Mouse (Mus musculus) hindbrain, embryonic 11.5 days (tissue): ENCODE measurements around the gene Lpar6. TPM values are rescaled to one million over a fixed set of nuclear protein-coding genes. Genes with fewer than 3 reads are reported as not detected.

Experiments
- ATAC-seq: fragments of 200-750 bp; cut with Nextera tagmentation; 2 replicates; pipeline ENCODE4 v1.8.0; 2017; ENCODE audit warnings: mild to moderate bottlenecking, moderate TSS enrichment, moderate library complexity; ENCODE audit not compliant: low FRiP score
- DNase-seq: peaks from one replicate; pipeline ENCODE4 v3.0.0-alpha.2; 2015; ENCODE audit warnings: low spot score
- H3K27ac ChIP-seq: fragments of 300-500 bp; sonication (generic); 2 replicates; pipeline ENCODE4 v1.5.1; 2014; ENCODE audit warnings: mild to moderate bottlenecking, low read depth, low read length
- H3K27me3 ChIP-seq: fragments of 300-500 bp; sonication (generic); 2 replicates; pipeline ENCODE4 v1.6.1; 2014; ENCODE audit warnings: mild to moderate bottlenecking, low read length, moderate library complexity, mixed read lengths; ENCODE audit not compliant: control insufficient read depth, insufficient read depth
- H3K36me3 ChIP-seq: fragments of 300-500 bp; sonication (generic); 2 replicates; pipeline ENCODE4 v1.6.1; 2014; ENCODE audit warnings: mild to moderate bottlenecking, low read length, moderate library complexity, mixed read lengths; ENCODE audit not compliant: control insufficient read depth, insufficient read depth
- H3K4me1 ChIP-seq: fragments of 300-500 bp; sonication (generic); replicated peaks from 2 replicates; pipeline ENCODE4 v1.6.1; 2014; ENCODE audit warnings: low read length, mixed read lengths; ENCODE audit not compliant: control insufficient read depth, insufficient read depth
- H3K4me2 ChIP-seq: fragments of 300-500 bp; sonication (generic); replicated peaks from 2 replicates; pipeline ENCODE4 v1.6.1; 2014; ENCODE audit warnings: mild to moderate bottlenecking, low read depth, low read length
- H3K4me3 ChIP-seq: fragments of 300-500 bp; sonication (generic); 2 replicates; pipeline ENCODE4 v1.5.1; 2014; ENCODE audit warnings: low read depth, low read length
- H3K9ac ChIP-seq: fragments of 300-500 bp; sonication (generic); 2 replicates; pipeline ENCODE4 v1.6.1; 2014; ENCODE audit warnings: low read depth, low read length
- H3K9me3 ChIP-seq: fragments of 300-500 bp; sonication (generic); 2 replicates; pipeline ENCODE4 v1.6.1; 2016; ENCODE audit warnings: low read length; ENCODE audit not compliant: control insufficient read depth
- WGBS: fragments of 180-500 bp; shearing (Covaris S2); extraction: QIAGEN DNeasy Blood & Tissue Kit; methylation state at CpG from one replicate; pipeline ENCODE4 v1.1.7; 2014; 5-methylcytosine and 5-hydroxymethylcytosine counted together
- polyA plus RNA-seq: library from polyadenylated mRNA; unstranded; fragments of >200 nt; fragmentation: Nextera tagmentation; extraction: Ambion mirVana; gene quantifications from 2 replicates; pipeline ENCODE4 v1.2.1, GENCODE M21; 2014

The Lpar6 gene
- polyA plus RNA-seq, 1 experiment from 2014 or later, result 19.3 TPM

- DNase-seq (no peak), ATAC-seq (no peak)
- H3K27ac ChIP-seq, result no peak overlapping the region
- H3K4me3 ChIP-seq, result no peak overlapping the region
- WGBS, result 93% methylated on average over 2 of the region's 2 CpGs
- no peak overlapping the region for H3K9ac ChIP-seq
- H3K4me1 ChIP-seq, result no peaks in the 10 kb centered on the region
- H3K36me3 ChIP-seq, result no peaks in the 10 kb centered on the region
- no peaks in the 10 kb centered on the region for H3K9me3 ChIP-seq
- no peaks in the 10 kb centered on the region for H3K27me3 ChIP-seq
- no peak overlapping the region for H3K4me2 ChIP-seq
These were observed 12.4 kb downstream of the Lpar6 start for GRCm38 (mm10) chr14:73250056-73250455.

DNA sequence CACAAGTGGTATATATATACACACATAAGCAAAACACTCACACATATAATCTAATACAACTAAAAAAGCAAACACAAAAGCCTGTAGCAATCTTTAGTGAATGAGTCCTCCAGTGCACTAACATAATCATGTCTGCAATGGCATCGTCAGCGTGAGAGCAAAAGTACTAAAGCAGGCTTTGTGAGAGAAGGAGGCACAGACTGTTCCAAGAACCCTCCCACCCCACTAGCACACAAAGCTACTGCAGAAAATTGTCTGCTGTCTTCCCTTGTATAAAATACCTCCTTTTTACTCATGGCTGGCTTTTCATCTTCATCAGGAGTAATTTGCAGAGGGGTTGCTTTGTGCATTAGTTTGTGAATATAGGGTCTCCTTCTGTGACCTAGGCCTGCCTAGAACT, 14.6 kb downstream of the Lpar6 start:
- DNase-seq, result no peak
- ATAC-seq, result no peak
- H3K27me3 ChIP-seq, result no peaks in the 10 kb centered on the region
- no peaks in the 10 kb centered on the region for H3K4me1 ChIP-seq
- H3K36me3 ChIP-seq, result no peaks in the 10 kb centered on the region
- WGBS, result 49% methylated on average over 2 of the region's 2 CpGs
- no peaks in the 10 kb centered on the region for H3K9me3 ChIP-seq
- no peak overlapping the region for H3K4me3 ChIP-seq
- H3K4me2 ChIP-seq, result no peak overlapping the region
- no peak overlapping the region for H3K27ac ChIP-seq
- H3K9ac ChIP-seq, result no peak overlapping the region

GRCm38 (mm10) chr14:73253453-73254251, 16.0 kb downstream of the Lpar6 start:
- Histone ChIP-seq H3K4me2 (no peak overlapping the region), H3K9me3 (no peaks in the 10 kb centered on the region), H3K36me3 (no peaks in the 10 kb centered on the region), H3K27ac (no peak overlapping the region), H3K4me1 (no peaks in the 10 kb centered on the region), H3K27me3 (no peaks in the 10 kb centered on the region), H3K9ac (no peak overlapping the region), H3K4me3 (no peak overlapping the region)
- ATAC-seq, result no peak
- DNase-seq, result peak; percentile 32
- 37% methylated on average over 6 of the region's 6 CpGs for WGBS

GRCm38 (mm10) chr14:73254412-73254811, 16.7 kb downstream of the Lpar6 start:
- DNase-seq, result no peak
- Histone ChIP-seq H3K27me3 (no peaks in the 10 kb centered on the region), H3K36me3 (no peaks in the 10 kb centered on the region), H3K9ac (no peak overlapping the region), H3K9me3 (no peaks in the 10 kb centered on the region), H3K4me1 (no peaks in the 10 kb centered on the region), H3K27ac (no peak overlapping the region), H3K4me3 (no peak overlapping the region), H3K4me2 (no peak overlapping the region)
- peak; percentile 35; the same call in 1 of the 2 replicates for ATAC-seq
- WGBS, result 55% methylated on average over 4 of the region's 4 CpGs

- ATAC-seq (no peak), DNase-seq (no peak)
- Histone ChIP-seq H3K36me3 (no peaks in the 10 kb centered on the region), H3K4me2 (no peak overlapping the region), H3K27ac (no peak overlapping the region), H3K4me3 (no peak overlapping the region), H3K4me1 (no peaks in the 10 kb centered on the region), H3K9me3 (no peaks in the 10 kb centered on the region), H3K27me3 (no peaks in the 10 kb centered on the region), H3K9ac (no peak overlapping the region)
- WGBS, result 51% methylated on average over 3 of the region's 3 CpGs
These were observed 17.8 kb downstream of the Lpar6 start for GRCm38 (mm10) chr14:73255426-73255970.

- H3K9ac ChIP-seq, result no peak overlapping the region
- H3K27me3 ChIP-seq, result no peaks in the 10 kb centered on the region
- DNase-seq, result no peak
- no peak overlapping the region for H3K27ac ChIP-seq
- no peak for ATAC-seq
- no peaks in the 10 kb centered on the region for H3K4me1 ChIP-seq
- no peak overlapping the region for H3K4me2 ChIP-seq
- H3K9me3 ChIP-seq, result no peaks in the 10 kb centered on the region
- WGBS, result 83% methylated on average over 7 of the region's 7 CpGs
- H3K36me3 ChIP-seq, result no peaks in the 10 kb centered on the region
- no peak overlapping the region for H3K4me3 ChIP-seq
These were observed 19.7 kb downstream of the Lpar6 start for GRCm38 (mm10) chr14:73257348-73257747.

DNA sequence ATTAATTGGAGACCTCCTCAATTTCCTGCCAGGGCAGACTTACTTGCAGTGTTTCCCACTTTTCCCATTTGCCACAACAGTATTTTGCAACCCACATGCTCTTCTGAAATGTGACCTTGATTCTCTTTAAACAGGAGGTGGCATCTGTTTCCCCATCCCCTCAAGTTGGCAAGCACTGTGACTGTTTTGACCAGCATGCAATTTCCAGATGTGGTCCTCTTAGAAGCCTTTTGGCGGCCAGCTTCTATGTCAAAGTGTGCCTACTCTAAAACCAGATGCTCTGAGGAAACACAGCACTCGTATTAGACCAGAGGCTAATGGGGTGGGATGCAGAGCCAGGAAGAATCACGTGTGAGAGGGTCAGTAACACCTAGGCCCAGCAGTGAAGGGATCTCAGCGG, 20.5 kb downstream of the Lpar6 start:
- no peaks in the 10 kb centered on the region for H3K4me1 ChIP-seq
- 65% methylated on average over 4 of the region's 4 CpGs for WGBS
- no peak for ATAC-seq

GRCm38 (mm10) chr14:73262210-73262609, 24.5 kb downstream of the Lpar6 start:
- DNase-seq (no peak), ATAC-seq (no peak)
- WGBS, result 95% methylated on average over 9 of the region's 9 CpGs
- no peaks in the 10 kb centered on the region for H3K27me3 ChIP-seq
- H3K36me3 ChIP-seq, result 0 out of 2 replicates have a peak, but pooled peaks cover 2% of the 10 kb centered on the region
- no peak overlapping the region for H3K4me2 ChIP-seq
- no peak overlapping the region for H3K9ac ChIP-seq
- no peaks in the 10 kb centered on the region for H3K4me1 ChIP-seq
- no peak overlapping the region for H3K4me3 ChIP-seq
- H3K27ac ChIP-seq, result no peak overlapping the region
- H3K9me3 ChIP-seq, result no peaks in the 10 kb centered on the region

More for the DNA sequence above, 20.5 kb downstream of the Lpar6 start:
- Histone ChIP-seq H3K9me3 (no peaks in the 10 kb centered on the region), H3K4me2 (no peak overlapping the region), H3K9ac (no peak overlapping the region), H3K27me3 (no peaks in the 10 kb centered on the region), H3K27ac (no peak overlapping the region), H3K36me3 (no peaks in the 10 kb centered on the region), H3K4me3 (no peak overlapping the region)
- DNase-seq, result no peak

- no peaks in the 10 kb centered on the region for H3K27me3 ChIP-seq
- no peak overlapping the region for H3K27ac ChIP-seq
- no peaks in the 10 kb centered on the region for H3K4me1 ChIP-seq
- H3K4me3 ChIP-seq, result no peak overlapping the region
- 0 out of 2 replicates have a peak, but pooled peaks cover 2% of the 10 kb centered on the region for H3K36me3 ChIP-seq
- DNase-seq, result no peak
- ATAC-seq, result no peak
- no peak overlapping the region for H3K4me2 ChIP-seq
- 82% methylated on average over 3 of the region's 3 CpGs for WGBS
- no peaks in the 10 kb centered on the region for H3K9me3 ChIP-seq
- no peak overlapping the region for H3K9ac ChIP-seq
These were observed 28.5 kb downstream of the Lpar6 start for GRCm38 (mm10) chr14:73266166-73266565.
